Comparison of ENCODE assay signal across 9 mouse cellular contexts in genomic region chr11:65269851-65270473, GRCm38 (mm10). TPM values are rescaled to one million over a fixed set of nuclear protein-coding genes. Genes with fewer than 3 reads are reported as not detected.
DNase-seq lines count a peak whose midpoint lies in the region; ATAC-seq and TF ChIP-seq lines count a peak whose summit lies in the region.
"Had no signal": no experiment of that assay in that cellular context is flagged by ENCODE, and none has a peak within 500 bp of the region (broad histone marks: within the 10 kb centered on the region; RNA-seq: fewer than 3 reads in every experiment).

TSS of gene Myocd (minus strand) at chr11:65269989.

- peak within 1 kb of the TSS; percentile 54; the same call in 1 of the 2 replicates for H3K27ac ChIP-seq in lung, embryonic 14.5 days (ENCODE audit: low read depth)
- peak within 1 kb of the TSS; percentile 91 for H3K27ac ChIP-seq in heart, embryonic 12.5 days (ENCODE audit: poor library complexity, severe bottlenecking)
- H3K27ac ChIP-seq in limb, embryonic 10.5 days, result 0 out of 2 replicates have a peak within 1 kb of the TSS, but pooled peaks have one; percentile 5
- H3K27ac ChIP-seq: macrophage had no signal

- peak within 1 kb of the TSS; percentile 34 for H3K9ac ChIP-seq in lung, embryonic 14.5 days
- H3K9ac ChIP-seq in heart, embryonic 12.5 days, result peak within 1 kb of the TSS; percentile 77

- H3K4me3 ChIP-seq in lung, embryonic 14.5 days (ENCODE audit: low read depth, low read length), result peak within 1 kb of the TSS; percentile 43
- peak within 1 kb of the TSS; percentile 71 for H3K4me3 ChIP-seq in heart, embryonic 12.5 days
- H3K4me3 ChIP-seq in limb, embryonic 10.5 days, result peak within 1 kb of the TSS; percentile 56

- under 1% methylated on average over 37 of the region's 37 CpGs for WGBS in lung, embryonic 14.5 days
- under 1% methylated on average over 37 of the region's 37 CpGs for WGBS in heart, embryonic 12.5 days
- WGBS in limb, embryonic 10.5 days, result under 1% methylated on average over 37 of the region's 37 CpGs

- TF ChIP-seq CTCF in lung, embryonic 14.5 days (IDR thresholded peaks at IDR 0.05; ENCODE audit: low read depth), result no peak

- peak within 1 kb of the TSS; percentile 81 for H3K4me2 ChIP-seq in lung, embryonic 14.5 days
- peak within 1 kb of the TSS; percentile 79 for H3K4me2 ChIP-seq in heart, embryonic 12.5 days

- peak; percentile 93 for ATAC-seq in lung, embryonic 14.5 days (ENCODE audit: insufficient read depth)
- ATAC-seq in heart, embryonic 12.5 days (ENCODE audit: insufficient number of reproducible peaks, low FRiP score), result peak; percentile 87

- no peaks in the 10 kb centered on the region for H3K9me3 ChIP-seq in lung, embryonic 14.5 days (ENCODE audit: low read depth, low read length)
- no peaks in the 10 kb centered on the region for H3K9me3 ChIP-seq in heart, embryonic 12.5 days (replicated peaks)
- H3K9me3 ChIP-seq in limb, embryonic 10.5 days (replicated peaks), result no peaks in the 10 kb centered on the region

- DNase-seq in lung, embryonic 14.5 days, result peak; percentile 86
- no peak for DNase-seq in lung, postnatal 36 days
- peak; percentile 84 for DNase-seq in embryo, embryonic 10.5 days (ENCODE audit: low spot score)
- peak; percentile 69 for DNase-seq in limb, embryonic 10.5 days (ENCODE audit: low spot score)
- peak; percentile 74 for DNase-seq in neural tube, embryonic 10.5 days (ENCODE audit: extremely low spot score, low spot score)
- no peak for DNase-seq in spleen, postnatal 14 days (ENCODE audit: low spot score in 2 of 2)
- no peak for DNase-seq in urinary bladder, adult 18-20 months (ENCODE audit: low spot score in 2 of 2)

- peaks cover 14% of the 10 kb centered on the region for H3K4me1 ChIP-seq in lung, embryonic 14.5 days (ENCODE audit: insufficient read depth)
- H3K4me1 ChIP-seq in heart, embryonic 12.5 days (replicated peaks), result peaks cover 27% of the 10 kb centered on the region
- peaks cover 18% of the 10 kb centered on the region for H3K4me1 ChIP-seq in limb, embryonic 10.5 days

- H3K36me3 ChIP-seq in lung, embryonic 14.5 days (ENCODE audit: insufficient read depth), result no peaks in the 10 kb centered on the region
- H3K36me3 ChIP-seq in heart, embryonic 12.5 days, result 0 out of 2 replicates have a peak, but pooled peaks cover 3% of the 10 kb centered on the region
- H3K36me3 ChIP-seq in limb, embryonic 10.5 days, result no peaks in the 10 kb centered on the region

- H3K27me3 ChIP-seq in lung, embryonic 14.5 days (ENCODE audit: insufficient read depth, low read length), result 0 out of 2 replicates have a peak, but pooled peaks cover 2% of the 10 kb centered on the region
- no peaks in the 10 kb centered on the region for H3K27me3 ChIP-seq in heart, embryonic 12.5 days (replicated peaks)
- peaks cover 37% of the 10 kb centered on the region for H3K27me3 ChIP-seq in limb, embryonic 10.5 days (ENCODE audit: low read depth, poor library complexity, severe bottlenecking)

RNA-seq across cellular contexts. Expression of gene Myocd, which starts in this region (rescaled TPM):
- polyA plus RNA-seq in lung, embryonic 14.5 days (2014; fragmentation: Nextera tagmentation; extraction: Ambion mirVana), result 24.1 and 26.5 TPM in 2 replicates
- 72.7 and 74.9 TPM in 2 replicates for polyA plus RNA-seq in heart, embryonic 12.5 days (2016; fragmentation: Nextera tagmentation; extraction: Ambion mirVana)
- polyA plus RNA-seq in limb, embryonic 10.5 days (2016; fragmentation: Nextera tagmentation; extraction: Ambion mirVana), result 0.08 and 0.38 TPM in 2 replicates
- polyA plus RNA-seq: macrophage had no signal

Comparison
In these comparisons a context has a peak if more than half of its experiments do, and no peak if none do; other contexts are left out.
1. RNA of gene Myocd (polyA plus RNA-seq): 72.7 to 74.9 TPM in heart, embryonic 12.5 days and 24.1 to 26.5 TPM in lung, embryonic 14.5 days; 0.08 to 0.38 TPM in limb, embryonic 10.5 days; every median in the first group is over 10 times any median in the second.
2. DNase-seq: peak in lung, embryonic 14.5 days (single experiment), embryo, embryonic 10.5 days (single experiment) and neural tube, embryonic 10.5 days (single experiment); none in lung, postnatal 36 days (single experiment), spleen, postnatal 14 days (0 of 2) and urinary bladder, adult 18-20 months (0 of 2).
3. Peak in DNase-seq, H3K4me3 ChIP-seq and H3K27ac ChIP-seq in limb, embryonic 10.5 days; RNA of the gene not detected or under 1 TPM.
4. H3K27ac ChIP-seq: peak in every context shown above with its lines; median percentile 91 in heart, embryonic 12.5 days; 54 in lung, embryonic 14.5 days; 5 in limb, embryonic 10.5 days.
5. Peak in every context shown above with its lines, with median percentiles within 50 percentile points of each other: H3K4me3 ChIP-seq.